Mouse (Mus musculus) cerebellum, postnatal 14 days (tissue): ENCODE measurements around the gene Hic2.

Source experiments
- DNase-seq, 2 experiments: peaks; one replicate each; pipeline ENCODE4 v3.0.0; 2021; ENCODE audit warnings: mixed read lengths in 2 of 2

The Hic2 gene

GRCm38 (mm10) chr16:17276164-17277151, 43.1 kb downstream of the Hic2 start:
- DNase-seq: peak; percentile 94 to 96

GRCm38 (mm10) chr16:17277342-17278211, 44.2 kb downstream of the Hic2 start:
- peak; percentile 43 to 45 for DNase-seq

- DNase-seq: no peak
These were observed 47.1 kb downstream of the Hic2 start for GRCm38 (mm10) chr16:17280471-17280870.

GRCm38 (mm10) chr16:17283151-17283550, 49.8 kb downstream of the Hic2 start:
- peak; percentile 41 to 56 for DNase-seq

- no peak for DNase-seq
These were observed 53.7 kb downstream of the Hic2 start for GRCm38 (mm10) chr16:17287103-17287502.

GRCm38 (mm10) chr16:17291016-17291415, 57.6 kb downstream of the Hic2 start:
- DNase-seq: no peak

- peak; percentile 83 to 92 for DNase-seq
These were observed 59.4 kb downstream of the Hic2 start for GRCm38 (mm10) chr16:17292751-17293150.

- DNase-seq: no peak
These were observed 67.4 kb downstream of the Hic2 start for GRCm38 (mm10) chr16:17300818-17301217.

- no peak for DNase-seq
These were observed 70.3 kb downstream of the Hic2 start for GRCm38 (mm10) chr16:17303521-17304245.

GRCm38 (mm10) chr16:17307461-17307860, 74.1 kb downstream of the Hic2 start:
- DNase-seq: no peak

GRCm38 (mm10) chr16:17309036-17309435, 75.7 kb downstream of the Hic2 start:
- DNase-seq: no peak

- no peak for DNase-seq
These were observed 79.2 kb downstream of the Hic2 start for GRCm38 (mm10) chr16:17312531-17312930.
